Mouse (Mus musculus) embryonic stem cell, embryonic (primary cell): Measurements from ENCODE around the gene Slc25a38.

Source experiments
- CTCF ChIA-PET, 4 experiments: fragments of 300-600 bp in 2 of 4; fragments of 350-600 bp in 2 of 4; sonication (Branson Sonifier 250); formaldehyde crosslinking; loops; one replicate each; lab custom pipeline; 2022; ENCODE audit warnings: inconsistent platforms in 2 of 4; lab: Charles Lee
- POLR2A ChIA-PET, 4 experiments: fragments of 300-600 bp in 2 of 4; fragments of 350-600 bp in 2 of 4; sonication (Branson Sonifier 250); formaldehyde crosslinking; loops; one replicate each; lab custom pipeline; 2022; ENCODE audit warnings: antibody characterized with exemption in 4 of 4, inconsistent platforms in 1 of 4; lab: Charles Lee

The Slc25a38 gene

DNA sequence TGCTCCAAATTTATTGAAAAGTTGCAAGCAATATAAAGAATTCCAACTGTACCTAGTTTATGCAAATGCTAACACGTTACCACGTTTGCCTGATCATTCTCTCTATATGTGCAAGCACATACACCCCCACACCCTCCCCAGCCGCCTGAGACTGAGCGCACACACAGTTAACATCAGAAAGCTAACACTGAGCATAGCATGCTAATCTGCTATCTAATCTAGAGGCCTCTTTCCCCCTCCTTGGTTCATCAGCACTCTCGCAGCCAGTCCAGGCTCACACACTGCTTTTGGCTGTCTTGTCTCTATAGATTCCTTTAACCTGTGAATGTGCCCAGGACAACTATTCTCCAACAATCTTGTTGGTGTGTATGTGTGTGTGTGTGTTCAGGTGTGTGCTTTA, 41.0 kb downstream of the Slc25a38 start:
- CTCF ChIA-PET, result interaction anchor here in 3 of 4 experiments (0.6 to 2.5 kb wide), 5 partner anchors 10 to 176 kb away, joined by 3 to 12 read pairs (median 5); no protein-coding TSS in a partner anchor
- POLR2A ChIA-PET, result interaction anchor here in 3 of 4 experiments (0.5 to 18.8 kb wide), 17 partner anchors 9 to 420 kb away, joined by 3 to 452 read pairs (median 4); partner anchors contain the start of genes Rpsa (in 3 of the 3), Rpl14 (in 1 of the 3) and Slc25a38 (in 1 of the 3)

GRCm38 (mm10) chr9:120151906-120152399, 41.8 kb downstream of the Slc25a38 start:
- CTCF ChIA-PET, result interaction anchor here (0.5 to 2.5 kb wide), 8 partner anchors 11 to 505 kb away, joined by 3 to 12 read pairs (median 5); no protein-coding TSS in a partner anchor
- POLR2A ChIA-PET, result interaction anchor here (0.5 to 18.8 kb wide), 28 partner anchors 10 to 420 kb away, joined by 3 to 452 read pairs (median 4); partner anchors contain the start of genes Rpsa (in 4 of the 4), Csrnp1 (in 1 of the 4), Rpl14 (in 1 of the 4) and Slc25a38 (in 1 of the 4)

DNA sequence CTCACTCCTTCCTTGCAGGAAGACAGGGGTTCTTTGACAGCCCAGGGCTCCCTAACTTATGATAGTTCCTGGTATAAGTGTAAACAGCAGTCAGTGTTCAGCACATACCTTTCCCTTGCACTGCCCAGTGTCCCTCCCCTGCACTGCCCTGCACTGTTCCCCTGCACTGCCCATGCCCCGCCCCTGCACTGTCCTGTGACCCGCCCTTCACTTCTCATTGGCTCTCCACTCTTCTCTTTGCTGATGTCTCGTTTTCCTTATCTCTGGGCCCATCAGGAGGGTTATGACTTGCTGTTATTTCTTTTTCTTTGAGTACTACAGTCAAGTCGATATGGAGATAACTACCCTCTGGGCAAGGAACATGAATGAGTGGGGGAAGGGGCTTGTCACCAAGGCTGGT, 47.9 kb downstream of the Slc25a38 start:
- CTCF ChIA-PET, result no interaction called here
- POLR2A ChIA-PET, result interaction anchor here in 2 of 4 experiments (0.9 to 18.8 kb wide), 2 partner anchors 9 to 27 kb away, joined by 3 to 452 read pairs; partner anchors contain the start of genes Mobp (in 1 of the 2) and Rpsa (in 1 of the 2)

- ChIA-PET POLR2A (interaction anchor here in 3 of 4 experiments (0.7 to 4.6 kb wide), 20 partner anchors 8 to 37 kb away, joined by 3 to 35 read pairs (median 6); partner anchors contain the start of genes Mobp (in 2 of the 3) and Rpsa (in 2 of the 3)), CTCF (interaction anchor here in 3 of 4 experiments (0.6 to 1.2 kb wide), 5 partner anchors 14 to 99 kb away, joined by 3 to 6 read pairs (median 3); partner anchors contain the start of gene Mobp (in 1 of the 3))
Measured at GRCm38 (mm10) chr9:120163862-120164261, 53.7 kb downstream of the Slc25a38 start.

DNA sequence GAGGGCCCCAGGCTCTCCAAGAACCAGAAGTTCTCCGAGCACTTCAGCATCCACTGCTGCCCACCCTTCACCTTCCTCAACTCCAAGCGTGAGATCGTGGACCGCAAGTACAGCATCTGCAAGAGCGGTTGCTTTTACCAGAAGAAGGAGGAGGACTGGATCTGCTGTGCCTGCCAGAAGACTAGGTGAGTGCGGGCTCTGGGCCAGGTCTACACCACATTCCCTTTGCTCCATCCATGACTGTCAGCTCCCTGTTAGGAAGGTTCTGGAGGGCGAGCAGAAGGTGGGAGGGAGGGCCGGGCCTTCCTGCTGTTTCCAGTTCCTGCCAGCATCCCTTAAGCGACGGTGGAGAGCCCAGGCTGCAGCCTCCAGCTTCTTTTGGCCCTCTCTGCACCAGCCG, 57.7 kb downstream of the Slc25a38 start:
- ChIA-PET CTCF (interaction anchor here (0.6 to 1.5 kb wide), 6 partner anchors 18 to 791 kb away, joined by 3 to 6 read pairs (median 3); partner anchors contain the start of gene Mobp (in 1 of the 4)), POLR2A (interaction anchor here (0.5 to 19.8 kb wide), 15 partner anchors 12 to 584 kb away, joined by 3 to 257 read pairs (median 5); partner anchors contain the start of genes Mobp (in 2 of the 4) and Rpsa (in 2 of the 4))

GRCm38 (mm10) chr9:120171295-120171694, 61.1 kb downstream of the Slc25a38 start:
- ChIA-PET CTCF (interaction anchor here (0.6 to 3.2 kb wide), 32 partner anchors 10 to 128 kb away, joined by 3 to 36 read pairs (median 5); partner anchors contain the start of genes Mobp (in 2 of the 4) and Slc25a38 (in 1 of the 4)), POLR2A (interaction anchor here (0.7 to 19.8 kb wide), 18 partner anchors 8 to 61 kb away, joined by 3 to 257 read pairs (median 6); partner anchors contain the start of genes Mobp (in 2 of the 4), Rpsa (in 2 of the 4) and Slc25a38 (in 1 of the 4))
